Mouse (Mus musculus): Measurements from ENCODE around the gene Acap1. TPM values are rescaled to one million over a fixed set of nuclear protein-coding genes. Genes with fewer than 3 reads are reported as not detected.
A peak's percentile ranks its signal among the peaks of the same experiment; 100 is the strongest.

Gene Acap1
- polyA plus RNA-seq, 1 experiment from 2014 or later = 0.33 TPM

DNA sequence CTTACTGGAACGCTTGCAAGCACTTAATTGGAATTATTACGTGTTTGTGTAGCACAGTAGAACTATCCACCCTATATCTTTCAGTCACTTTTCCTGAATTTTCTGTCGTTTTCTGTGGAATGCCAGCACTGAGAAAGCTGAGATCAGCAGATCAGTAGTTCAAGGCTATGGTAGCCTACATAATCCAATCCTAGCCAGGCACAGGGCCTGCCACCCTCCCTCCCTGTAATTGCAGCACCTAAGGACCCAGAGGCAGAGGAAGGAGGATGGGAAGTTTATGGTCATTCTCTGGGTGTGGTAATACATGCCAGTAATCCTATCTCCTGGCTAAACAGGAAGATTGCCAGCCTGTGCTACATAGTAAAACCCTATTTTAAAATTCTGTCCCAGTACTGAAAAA, 27.5 kb upstream of the Acap1 start:
- TF ChIP-seq CTCF (IDR thresholded peaks at IDR 0.05; ENCODE audit: low read depth) = no peak
- H3K4me3 ChIP-seq (replicated peaks; ENCODE audit: low read depth, low read length) = no peak overlapping the region
- H3K27me3 ChIP-seq (ENCODE audit: insufficient read depth, low read length) = no peaks in the 10 kb centered on the region
- no peak overlapping the region for H3K9ac ChIP-seq (ENCODE audit: low read depth, low read length)
- H3K4me2 ChIP-seq (ENCODE audit: low read length) = no peak overlapping the region
- WGBS = 57% methylated on average over 3 of the region's 3 CpGs
- DNase-seq (ENCODE audit: low spot score) = no peak
- peaks cover 11% of the 10 kb centered on the region for H3K4me1 ChIP-seq (replicated peaks; ENCODE audit: insufficient read depth, low read length)
- H3K36me3 ChIP-seq (ENCODE audit: insufficient read depth, low read length) = peaks cover 11% of the 10 kb centered on the region; the same call in 1 of the 2 replicates
- no peaks in the 10 kb centered on the region for H3K9me3 ChIP-seq (replicated peaks; ENCODE audit: low read length)
- peak overlapping the region; percentile 95 for H3K27ac ChIP-seq
- no peak for ATAC-seq (replicated peaks; ENCODE audit: low FRiP score, low read depth)

DNA sequence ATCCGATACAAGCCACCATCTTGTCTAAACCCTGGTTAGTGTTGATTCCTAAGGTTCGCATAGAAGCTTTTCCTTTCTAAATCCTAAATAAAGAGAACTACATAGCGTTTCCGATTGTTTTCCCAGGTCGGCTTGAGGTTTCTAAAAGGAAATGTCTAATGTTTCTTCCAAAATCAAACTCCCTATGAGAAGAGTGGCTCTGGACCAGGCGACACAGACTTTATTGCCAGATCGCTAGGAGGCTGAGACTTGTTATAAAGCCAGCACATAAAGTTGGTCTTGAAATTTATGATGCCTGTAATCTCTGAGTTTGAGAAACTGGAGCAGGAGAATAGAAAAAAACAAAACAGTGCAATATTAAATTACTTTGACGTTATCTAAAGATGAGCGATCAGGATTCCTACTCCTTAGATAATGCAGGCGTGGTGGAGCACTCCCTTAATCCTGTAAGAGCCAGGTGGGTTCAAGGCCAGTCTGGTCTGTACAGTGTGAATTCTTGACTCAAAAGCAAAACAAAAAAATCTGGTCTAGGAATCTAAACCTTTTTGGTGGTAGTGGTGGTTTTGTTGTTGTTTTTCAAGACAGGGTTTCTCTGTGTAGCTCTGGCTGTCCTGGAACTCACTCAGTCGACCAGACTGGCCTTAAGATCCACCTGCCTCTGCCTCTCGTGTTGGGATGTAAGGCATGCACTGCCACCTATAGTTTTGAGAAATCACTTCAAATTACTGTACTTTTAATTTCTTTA, 26.8 kb upstream of the Acap1 start:
- DNase-seq (ENCODE audit: low spot score) = peak; percentile 71
- peaks cover 17% of the 10 kb centered on the region for H3K36me3 ChIP-seq (ENCODE audit: insufficient read depth, low read length)
- peaks cover 11% of the 10 kb centered on the region for H3K4me1 ChIP-seq (replicated peaks; ENCODE audit: insufficient read depth, low read length)
- H3K9ac ChIP-seq (ENCODE audit: low read depth, low read length) = peak overlapping the region; percentile 66
- peak; percentile 44 for TF ChIP-seq CTCF (IDR thresholded peaks at IDR 0.05; ENCODE audit: low read depth)
- H3K27ac ChIP-seq = peak overlapping the region; percentile 95
- no peak for ATAC-seq (replicated peaks; ENCODE audit: low FRiP score, low read depth)
- H3K9me3 ChIP-seq (replicated peaks; ENCODE audit: low read length) = no peaks in the 10 kb centered on the region
- H3K4me3 ChIP-seq (replicated peaks; ENCODE audit: low read depth, low read length) = peak overlapping the region; percentile 47
- H3K4me2 ChIP-seq (ENCODE audit: low read length) = peak overlapping the region; percentile 64
- no peaks in the 10 kb centered on the region for H3K27me3 ChIP-seq (ENCODE audit: insufficient read depth, low read length)
- 2% methylated on average over 12 of the region's 12 CpGs for WGBS

DNA sequence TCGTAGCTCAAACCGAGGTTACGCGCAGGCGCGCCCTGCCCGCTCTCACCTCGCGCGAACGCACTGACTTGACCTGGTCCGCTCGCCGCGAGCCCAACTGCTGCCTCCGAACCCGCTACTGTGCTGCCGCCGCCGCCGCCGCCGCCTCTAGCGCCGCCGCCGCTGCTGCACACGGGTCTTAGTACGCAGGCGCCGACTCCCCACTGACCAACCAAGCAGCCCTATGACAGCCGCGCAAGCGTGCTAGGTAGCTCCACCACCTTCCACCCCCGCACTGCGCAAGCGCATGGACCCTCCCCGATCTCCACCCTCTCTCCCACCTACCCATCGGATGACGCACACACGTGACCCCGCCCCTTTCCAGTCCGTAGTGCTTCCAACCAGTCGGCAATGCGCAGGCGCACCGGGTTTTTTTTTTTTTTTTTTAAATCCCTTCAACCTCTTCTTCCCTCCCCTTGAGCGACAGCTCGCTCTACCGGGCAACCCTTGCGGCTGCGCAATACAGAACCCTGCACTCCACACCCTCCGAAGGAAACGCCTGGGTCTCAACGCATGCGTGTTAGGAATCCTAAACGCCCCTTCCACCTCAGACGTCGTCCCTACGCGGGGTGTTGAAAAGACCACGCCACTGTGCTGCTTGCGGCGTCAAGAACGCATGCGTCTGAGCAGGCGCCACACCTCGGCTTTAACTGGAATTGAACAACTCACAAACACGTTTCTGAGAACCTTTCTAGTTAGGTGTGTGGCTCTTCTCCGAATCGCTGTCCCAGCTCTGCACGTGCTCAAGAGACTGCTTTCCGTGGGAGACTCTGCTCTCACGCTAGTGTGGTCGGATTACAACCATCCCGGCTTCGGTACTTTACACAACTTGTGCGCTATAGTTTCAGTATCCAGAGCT, 26.0 kb upstream of the Acap1 start, which contains the start of gene Eif5a:
Gene Eif5a (minus strand): TSS at position 845 of the 898 bp plus-strand sequence.
- Histone ChIP-seq H3K9ac (ENCODE audit: low read depth, low read length) (peak within 1 kb of the TSS; percentile 98), H3K4me2 (ENCODE audit: low read length) (peak within 1 kb of the TSS; percentile 71), H3K4me1 (replicated peaks; ENCODE audit: insufficient read depth, low read length) (peaks cover 11% of the 10 kb centered on the region), H3K4me3 (replicated peaks; ENCODE audit: low read depth, low read length) (peak within 1 kb of the TSS; percentile 92), H3K9me3 (replicated peaks; ENCODE audit: low read length) (no peaks in the 10 kb centered on the region), H3K36me3 (ENCODE audit: insufficient read depth, low read length) (peaks cover 22% of the 10 kb centered on the region), H3K27me3 (ENCODE audit: insufficient read depth, low read length) (no peaks in the 10 kb centered on the region), H3K27ac (peak within 1 kb of the TSS; percentile 96)
- ATAC-seq (replicated peaks; ENCODE audit: low FRiP score, low read depth) (peak; percentile 93), DNase-seq (ENCODE audit: low spot score) (peak; percentile 100)
- WGBS = under 1% methylated on average over 75 of the region's 78 CpGs
- peak; percentile 71 for TF ChIP-seq CTCF (IDR thresholded peaks at IDR 0.05; ENCODE audit: low read depth)

DNA sequence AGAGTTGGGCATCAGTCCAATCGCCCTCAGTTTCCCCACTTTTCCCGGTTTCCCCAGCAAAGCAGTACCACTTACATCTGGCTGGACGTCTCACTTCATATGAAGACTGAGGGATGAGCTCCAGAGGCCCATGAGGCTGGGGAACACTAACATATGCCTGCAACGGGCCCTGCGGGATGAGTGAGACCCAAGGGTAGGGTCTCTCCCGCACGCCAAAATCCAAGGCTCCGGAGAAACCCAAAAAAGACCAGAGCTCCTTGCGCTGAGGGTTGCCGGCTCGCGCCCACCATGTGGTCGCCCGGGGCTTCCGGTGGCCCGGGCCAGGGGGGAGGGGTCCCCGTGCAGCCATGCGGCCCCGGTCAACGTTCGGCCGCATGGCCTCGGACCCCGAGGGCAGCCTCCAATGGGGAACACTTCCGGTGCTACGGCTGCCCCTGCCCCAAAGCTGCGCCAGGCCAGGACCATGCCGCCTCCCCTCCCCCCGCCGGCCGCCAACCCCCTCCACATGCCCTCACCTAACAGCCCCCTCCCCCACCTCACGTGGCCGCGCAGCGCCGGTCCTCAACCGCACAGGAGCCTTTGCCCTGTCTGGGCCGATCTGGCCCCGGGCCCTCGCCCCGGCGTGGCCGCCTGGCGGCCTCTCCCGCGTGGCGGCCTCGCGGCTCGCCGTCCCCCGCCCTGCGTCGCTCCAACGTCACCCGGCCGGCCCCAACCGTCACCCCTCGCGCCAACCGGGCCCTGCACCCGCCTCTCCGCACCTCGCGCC, 25.1 kb upstream of the Acap1 start:
- Histone ChIP-seq H3K4me3 (replicated peaks; ENCODE audit: low read depth, low read length) (peak overlapping the region; percentile 92), H3K4me2 (ENCODE audit: low read length) (peak overlapping the region; percentile 71), H3K27ac (peak overlapping the region; percentile 96), H3K9ac (ENCODE audit: low read depth, low read length) (peak overlapping the region; percentile 98), H3K27me3 (ENCODE audit: insufficient read depth, low read length) (no peaks in the 10 kb centered on the region), H3K36me3 (ENCODE audit: insufficient read depth, low read length) (peaks cover 31% of the 10 kb centered on the region), H3K9me3 (replicated peaks; ENCODE audit: low read length) (no peaks in the 10 kb centered on the region), H3K4me1 (replicated peaks; ENCODE audit: insufficient read depth, low read length) (peaks cover 11% of the 10 kb centered on the region)
- ATAC-seq (replicated peaks; ENCODE audit: low FRiP score, low read depth) (peak; percentile 37), DNase-seq (ENCODE audit: low spot score) (peak; percentile 28)
- under 1% methylated on average over 53 of the region's 65 CpGs for WGBS
- no peak for TF ChIP-seq CTCF (IDR thresholded peaks at IDR 0.05; ENCODE audit: low read depth)

DNA sequence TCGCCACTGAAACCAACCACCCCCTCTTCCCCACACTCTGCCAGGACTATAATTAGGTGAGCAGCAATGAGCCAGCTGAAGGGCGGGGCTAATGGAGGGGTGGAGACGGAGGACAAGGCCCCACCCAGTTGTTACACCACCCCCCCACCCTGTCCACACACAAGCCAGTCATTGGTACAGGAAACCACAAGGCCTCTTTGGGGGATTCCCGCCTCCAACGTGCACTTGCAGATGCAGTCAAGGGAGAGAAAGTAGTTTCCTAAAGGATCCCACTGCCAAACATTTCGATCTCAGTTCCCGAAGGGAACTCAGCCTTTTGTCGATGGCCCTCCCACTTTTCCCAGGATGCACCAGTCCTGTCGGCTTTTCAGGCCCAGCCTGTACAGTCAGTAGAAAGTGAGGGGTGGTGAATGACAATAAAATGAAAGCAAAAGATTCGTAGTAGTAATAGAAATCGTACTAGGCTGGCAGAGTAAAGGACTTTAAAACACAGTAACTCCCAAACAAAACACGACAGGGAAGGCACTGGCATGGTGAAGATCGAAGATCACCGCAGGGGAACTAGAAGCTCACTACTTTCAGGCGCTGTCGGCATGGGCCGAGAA, 24.4 kb upstream of the Acap1 start:
- Histone ChIP-seq H3K27ac (peak overlapping the region; percentile 96), H3K36me3 (ENCODE audit: insufficient read depth, low read length) (peaks cover 33% of the 10 kb centered on the region), H3K9me3 (replicated peaks; ENCODE audit: low read length) (no peaks in the 10 kb centered on the region), H3K4me2 (ENCODE audit: low read length) (peak overlapping the region; percentile 71), H3K9ac (ENCODE audit: low read depth, low read length) (peak overlapping the region; percentile 98), H3K27me3 (ENCODE audit: insufficient read depth, low read length) (no peaks in the 10 kb centered on the region), H3K4me3 (replicated peaks; ENCODE audit: low read depth, low read length) (peak overlapping the region; percentile 92), H3K4me1 (replicated peaks; ENCODE audit: insufficient read depth, low read length) (peaks cover 15% of the 10 kb centered on the region)
- 0% methylated on average over 17 of the region's 17 CpGs for whole genome bisulfite sequencing
- peak; percentile 27 for ATAC-seq (replicated peaks; ENCODE audit: low FRiP score, low read depth)
- no peak for TF ChIP-seq CTCF (IDR thresholded peaks at IDR 0.05; ENCODE audit: low read depth)
- DNase-seq (ENCODE audit: low spot score) = peak; percentile 87
